Mouse (Mus musculus) adipose tissue, adult 10 weeks (tissue): ENCODE results near the gene Iqcc. TPM values are rescaled to one million over a fixed set of nuclear protein-coding genes. Genes with fewer than 3 reads are reported as not detected.

ENCODE experiments used
- polyA plus RNA-seq: library from polyadenylated mRNA; stranded (reverse); fragments of 350-450 nt; fragmentation: Illumina TruSeq; extraction: RNeasy Lipid Tissue Mini Kit (QIAGEN cat#74804); gene quantifications from one replicate; pipeline ENCODE4 v1.2.3, GENCODE M21; 2014; ENCODE audit warnings: low read depth, low replicate concordance

Iqcc gene
- polyA plus RNA-seq, result 36.2 TPM

GRCm38 (mm10) chr4:129618786-129619691, at the start of gene Iqcc:
Iqcc (minus strand) TSS chr4:129619099.

GRCm38 (mm10) chr4:129640638-129641467, 22.0 kb upstream of the Iqcc start, which contains the start of gene Txlna:
Txlna (minus strand) TSS chr4:129641065.

GRCm38 (mm10) chr4:129623681-129624091, 4.8 kb upstream of the Iqcc start, which contains the start of gene Ccdc28b:
Ccdc28b (minus strand) TSS chr4:129623947.

GRCm38 (mm10) chr4:129614093-129614492, 4.8 kb downstream of the Iqcc start, which contains the start of gene Dcdc2b:
Dcdc2b (minus strand) TSS chr4:129614257.

GRCm38 (mm10) chr4:129600233-129601158, 18.4 kb downstream of the Iqcc start, which contains the start of the genes Eif3i and Tmem234:
Eif3i (minus strand) TSS chr4:129600648.
Tmem234 (plus strand) TSS chr4:129600668.

GRCm38 (mm10) chr4:129578466-129578865, 40.4 kb downstream of the Iqcc start, which contains the start of gene Fam167b:
Fam167b (minus strand) TSS chr4:129578549.

GRCm38 (mm10) chr4:129573430-129573829, 45.5 kb downstream of the Iqcc start, which contains the start of gene Lck:
Lck (minus strand) TSS chr4:129573641.

Other genes starting within 250 kb of the Iqcc start
- gene Zbtb8a, start 241.0 kb downstream of the Iqcc start, polyA plus RNA-seq, result 11.8 TPM
- gene Zbtb8b, start 178.2 kb downstream of the Iqcc start, polyA plus RNA-seq, result 1.8 TPM
- 44.2 TPM for gene Bsdc1, start 157.5 kb downstream of the Iqcc start, polyA plus RNA-seq
- 7.4 TPM for gene Tssk3, start 128.1 kb downstream of the Iqcc start, polyA plus RNA-seq
- 11.9 TPM for gene Fam229a, start 127.9 kb downstream of the Iqcc start, polyA plus RNA-seq
- 50.9 TPM for gene Marcksl1, start 105.5 kb downstream of the Iqcc start, polyA plus RNA-seq
- gene Hdac1, start 76.4 kb downstream of the Iqcc start, polyA plus RNA-seq, result 73.0 TPM
- 1.5 TPM for gene Lck, start 45.5 kb downstream of the Iqcc start, polyA plus RNA-seq
- 2.7 TPM for gene Fam167b, start 40.5 kb downstream of the Iqcc start, polyA plus RNA-seq
- 259 TPM for gene Eif3i, start 18.5 kb downstream of the Iqcc start, polyA plus RNA-seq
- 210 TPM for gene Tmem234, start 18.4 kb downstream of the Iqcc start, polyA plus RNA-seq
- 5.0 TPM for gene Dcdc2b, start 4.8 kb downstream of the Iqcc start, polyA plus RNA-seq
- gene Ccdc28b, start 4.8 kb upstream of the Iqcc start, polyA plus RNA-seq, result 41.8 TPM
- gene Txlna, start 22.0 kb upstream of the Iqcc start, polyA plus RNA-seq, result 38.5 TPM
- 35.5 TPM for gene Kpna6, start 53.7 kb upstream of the Iqcc start, polyA plus RNA-seq
- gene Tmem39b, start 77.7 kb upstream of the Iqcc start, polyA plus RNA-seq, result 11.9 TPM
- 39.9 TPM for gene Khdrbs1, start 123.2 kb upstream of the Iqcc start, polyA plus RNA-seq
- gene Ptp4a2, start 192.1 kb upstream of the Iqcc start, polyA plus RNA-seq, result 146 TPM